Mouse (Mus musculus): ENCODE results near the gene Galm. TPM values are rescaled to one million over a fixed set of nuclear protein-coding genes. Genes with fewer than 3 reads are reported as not detected.

Gene Galm
- polyA plus RNA-seq (2011; ENCODE audit: insufficient read depth, insufficient read length, low replicate concordance, missing spikeins) = 0.56 and 5.2 TPM in 2 replicates

- WGBS = 4% methylated on average over 30 of the region's 30 CpGs
- H3K27ac ChIP-seq (ENCODE audit: control insufficient read depth, insufficient read depth, low read depth, low read length, poor library complexity) = peak within 1 kb of the TSS; percentile 43
- H3K4me3 ChIP-seq (replicated peaks; ENCODE audit: control insufficient read depth, low read depth, low read length) = peak within 1 kb of the TSS; percentile 62
- peaks cover 1% of the 10 kb centered on the region; the same call in 1 of the 2 replicates for H3K4me1 ChIP-seq (ENCODE audit: control insufficient read depth, insufficient read depth, low read length)
- TF ChIP-seq POLR2A (IDR thresholded peaks at IDR 0.05; ENCODE audit: borderline replicate concordance, control insufficient read depth, low read depth, low read length) = no peak
- 0 out of 2 replicates have a peak, but pooled peaks have one; percentile 12 for TF ChIP-seq CTCF (IDR thresholded peaks at IDR 0.05; ENCODE audit: control insufficient read depth, insufficient read depth, low read length)
Observed at GRCm38 (mm10) chr17:80127331-80128251, at the start of gene Galm. Gene Galm (plus strand): TSS chr17:80127471.

GRCm38 (mm10) chr17:80078726-80079125 is 48.5 kb upstream of the Galm start:
- no peak overlapping the region for H3K4me3 ChIP-seq (replicated peaks; ENCODE audit: control insufficient read depth, low read depth, low read length)
- no peak overlapping the region for H3K27ac ChIP-seq (ENCODE audit: control insufficient read depth, insufficient read depth, low read depth, low read length, poor library complexity)
- TF ChIP-seq CTCF (IDR thresholded peaks at IDR 0.05; ENCODE audit: control insufficient read depth, insufficient read depth, low read length) (no peak), POLR2A (IDR thresholded peaks at IDR 0.05; ENCODE audit: borderline replicate concordance, control insufficient read depth, low read depth, low read length) (no peak)
- 86% methylated on average over 4 of the region's 4 CpGs for WGBS
- H3K4me1 ChIP-seq (ENCODE audit: control insufficient read depth, insufficient read depth, low read length) = no peaks in the 10 kb centered on the region; the same call in 1 of the 2 replicates

- Histone ChIP-seq H3K4me1 (ENCODE audit: control insufficient read depth, insufficient read depth, low read length) (no peaks in the 10 kb centered on the region; the same call in 1 of the 2 replicates), H3K27ac (ENCODE audit: control insufficient read depth, insufficient read depth, low read depth, low read length, poor library complexity) (peak overlapping the region; percentile 89), H3K4me3 (replicated peaks; ENCODE audit: control insufficient read depth, low read depth, low read length) (no peak overlapping the region)
- WGBS = 34% methylated on average over 6 of the region's 6 CpGs
- no peak for TF ChIP-seq CTCF (IDR thresholded peaks at IDR 0.05; ENCODE audit: control insufficient read depth, insufficient read depth, low read length)
- no peak for TF ChIP-seq POLR2A (IDR thresholded peaks at IDR 0.05; ENCODE audit: borderline replicate concordance, control insufficient read depth, low read depth, low read length)
Observed at GRCm38 (mm10) chr17:80083223-80083622, 44.0 kb upstream of the Galm start.

- Histone ChIP-seq H3K4me3 (replicated peaks; ENCODE audit: control insufficient read depth, low read depth, low read length) (no peak overlapping the region), H3K4me1 (ENCODE audit: control insufficient read depth, insufficient read depth, low read length) (no peaks in the 10 kb centered on the region; the same call in 1 of the 2 replicates), H3K27ac (ENCODE audit: control insufficient read depth, insufficient read depth, low read depth, low read length, poor library complexity) (no peak overlapping the region)
- TF ChIP-seq POLR2A (IDR thresholded peaks at IDR 0.05; ENCODE audit: borderline replicate concordance, control insufficient read depth, low read depth, low read length) (no peak), CTCF (IDR thresholded peaks at IDR 0.05; ENCODE audit: control insufficient read depth, insufficient read depth, low read length) (no peak)
- 56% methylated on average over 9 of the region's 9 CpGs for WGBS
Observed at GRCm38 (mm10) chr17:80084424-80084823, 42.8 kb upstream of the Galm start.

- Histone ChIP-seq H3K4me3 (replicated peaks; ENCODE audit: control insufficient read depth, low read depth, low read length) (no peak overlapping the region), H3K4me1 (ENCODE audit: control insufficient read depth, insufficient read depth, low read length) (no peaks in the 10 kb centered on the region; the same call in 1 of the 2 replicates), H3K27ac (ENCODE audit: control insufficient read depth, insufficient read depth, low read depth, low read length, poor library complexity) (no peak overlapping the region)
- no peak for TF ChIP-seq CTCF (IDR thresholded peaks at IDR 0.05; ENCODE audit: control insufficient read depth, insufficient read depth, low read length)
- TF ChIP-seq POLR2A (IDR thresholded peaks at IDR 0.05; ENCODE audit: borderline replicate concordance, control insufficient read depth, low read depth, low read length) = no peak
- WGBS = 85% methylated on average over 11 of the region's 11 CpGs
Observed at GRCm38 (mm10) chr17:80086591-80086990, 40.7 kb upstream of the Galm start.

- no peak overlapping the region for H3K4me3 ChIP-seq (replicated peaks; ENCODE audit: control insufficient read depth, low read depth, low read length)
- WGBS = 85% methylated on average over 3 of the region's 3 CpGs
- TF ChIP-seq CTCF (IDR thresholded peaks at IDR 0.05; ENCODE audit: control insufficient read depth, insufficient read depth, low read length) (no peak), POLR2A (IDR thresholded peaks at IDR 0.05; ENCODE audit: borderline replicate concordance, control insufficient read depth, low read depth, low read length) (no peak)
- H3K27ac ChIP-seq (ENCODE audit: control insufficient read depth, insufficient read depth, low read depth, low read length, poor library complexity) = no peak overlapping the region
- no peaks in the 10 kb centered on the region; the same call in 1 of the 2 replicates for H3K4me1 ChIP-seq (ENCODE audit: control insufficient read depth, insufficient read depth, low read length)
Observed at GRCm38 (mm10) chr17:80088168-80088567, 39.1 kb upstream of the Galm start.

- H3K27ac ChIP-seq (ENCODE audit: control insufficient read depth, insufficient read depth, low read depth, low read length, poor library complexity) = no peak overlapping the region
- WGBS = 36% methylated on average over 4 of the region's 4 CpGs
- H3K4me1 ChIP-seq (ENCODE audit: control insufficient read depth, insufficient read depth, low read length) = no peaks in the 10 kb centered on the region; the same call in 1 of the 2 replicates
- TF ChIP-seq POLR2A (IDR thresholded peaks at IDR 0.05; ENCODE audit: borderline replicate concordance, control insufficient read depth, low read depth, low read length) (no peak), CTCF (IDR thresholded peaks at IDR 0.05; ENCODE audit: control insufficient read depth, insufficient read depth, low read length) (no peak)
- no peak overlapping the region for H3K4me3 ChIP-seq (replicated peaks; ENCODE audit: control insufficient read depth, low read depth, low read length)
Observed at GRCm38 (mm10) chr17:80090551-80090950, 36.7 kb upstream of the Galm start.

- Histone ChIP-seq H3K4me1 (ENCODE audit: control insufficient read depth, insufficient read depth, low read length) (peaks cover 1% of the 10 kb centered on the region; the same call in 1 of the 2 replicates), H3K27ac (ENCODE audit: control insufficient read depth, insufficient read depth, low read depth, low read length, poor library complexity) (no peak overlapping the region), H3K4me3 (replicated peaks; ENCODE audit: control insufficient read depth, low read depth, low read length) (no peak overlapping the region)
- TF ChIP-seq CTCF (IDR thresholded peaks at IDR 0.05; ENCODE audit: control insufficient read depth, insufficient read depth, low read length) (no peak), POLR2A (IDR thresholded peaks at IDR 0.05; ENCODE audit: borderline replicate concordance, control insufficient read depth, low read depth, low read length) (no peak)
- WGBS = 17% methylated on average over 6 of the region's 6 CpGs
Observed at GRCm38 (mm10) chr17:80091879-80092549, 35.3 kb upstream of the Galm start.

Data from bone marrow, adult 2 months (tissue).